Mouse (Mus musculus): ENCODE results near the gene Map3k14.

DNA sequence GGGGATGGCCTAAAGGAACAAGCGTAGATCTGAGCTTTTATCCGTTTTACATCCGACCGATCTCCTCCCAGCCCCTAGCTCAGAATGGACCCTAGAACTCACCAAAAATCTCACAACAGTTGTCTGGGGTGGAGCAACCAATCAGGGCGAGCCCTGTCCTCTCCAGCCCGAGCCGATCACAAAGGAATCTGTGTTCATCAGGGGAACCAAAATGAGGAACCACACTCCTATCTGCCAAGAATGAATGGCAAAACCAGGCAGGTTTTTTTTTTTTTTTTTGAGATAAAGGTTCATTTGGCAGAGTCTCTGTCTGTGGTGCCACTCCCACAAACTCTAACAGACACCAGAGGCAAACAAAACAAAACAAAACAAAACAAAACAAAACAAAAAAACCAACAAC lies 2.1 kb downstream of the Map3k14 start:
- TF ChIP-seq EP300 (IDR thresholded peaks at IDR 0.05; ENCODE audit: low read depth) (no peak), CTCF (IDR thresholded peaks at IDR 0.05; ENCODE audit: low read depth) (no peak)
